Mouse (Mus musculus) embryonic facial prominence, embryonic 12.5 days (tissue): ENCODE measurements around the gene Six3. TPM values are rescaled to one million over a fixed set of nuclear protein-coding genes. Genes with fewer than 3 reads are reported as not detected.

Experiments used
- ATAC-seq: fragments of 200-750 bp; cut with Nextera tagmentation; 2 replicates; pipeline ENCODE4 v1.8.0; 2017; ENCODE audit not compliant: insufficient number of reproducible peaks, insufficient read depth, low FRiP score, low TSS enrichment
- H3K27ac ChIP-seq: fragments of 300-500 bp; sonication (generic); 2 replicates; pipeline ENCODE4 v1.5.1; 2016; ENCODE audit warnings: mild to moderate bottlenecking
- H3K27me3 ChIP-seq: fragments of 300-500 bp; sonication (generic); 2 replicates; pipeline ENCODE4 v1.6.1; 2016; ENCODE audit warnings: mild to moderate bottlenecking, moderate library complexity
- H3K36me3 ChIP-seq: fragments of 300-500 bp; sonication (generic); 2 replicates; pipeline ENCODE4 v1.6.1; 2016; ENCODE audit warnings: mild to moderate bottlenecking
- H3K4me1 ChIP-seq: fragments of 300-500 bp; sonication (generic); 2 replicates; pipeline ENCODE4 v1.6.1; 2016
- H3K4me2 ChIP-seq: fragments of 300-500 bp; sonication (generic); replicated peaks from 2 replicates; pipeline ENCODE4 v1.6.1; 2016; ENCODE audit warnings: mild to moderate bottlenecking, moderate library complexity
- H3K4me3 ChIP-seq: fragments of 300-500 bp; sonication (generic); 2 replicates; pipeline ENCODE4 v1.5.1; 2016; ENCODE audit warnings: mild to moderate bottlenecking
- H3K9ac ChIP-seq: fragments of 300-500 bp; sonication (generic); 2 replicates; pipeline ENCODE4 v1.6.1; 2016; ENCODE audit warnings: mild to moderate bottlenecking, moderate library complexity
- H3K9me3 ChIP-seq: fragments of 300-500 bp; sonication (generic); 2 replicates; pipeline ENCODE4 v1.6.1; 2016; ENCODE audit warnings: mild to moderate bottlenecking, moderate library complexity
- WGBS: fragments of 180-500 bp; shearing (Covaris S2); methylation state at CpG from one replicate; pipeline ENCODE4 v1.1.7; 2016; 5-methylcytosine and 5-hydroxymethylcytosine counted together
- polyA plus RNA-seq: library from polyadenylated mRNA; unstranded; fragments of >200 nt; fragmentation: Nextera tagmentation; extraction: Ambion mirVana; gene quantifications from 2 replicates; pipeline ENCODE4 v1.2.1, GENCODE M21; 2016

Gene Six3
- 8.9 and 9.8 TPM in 2 replicates for polyA plus RNA-seq

DNA sequence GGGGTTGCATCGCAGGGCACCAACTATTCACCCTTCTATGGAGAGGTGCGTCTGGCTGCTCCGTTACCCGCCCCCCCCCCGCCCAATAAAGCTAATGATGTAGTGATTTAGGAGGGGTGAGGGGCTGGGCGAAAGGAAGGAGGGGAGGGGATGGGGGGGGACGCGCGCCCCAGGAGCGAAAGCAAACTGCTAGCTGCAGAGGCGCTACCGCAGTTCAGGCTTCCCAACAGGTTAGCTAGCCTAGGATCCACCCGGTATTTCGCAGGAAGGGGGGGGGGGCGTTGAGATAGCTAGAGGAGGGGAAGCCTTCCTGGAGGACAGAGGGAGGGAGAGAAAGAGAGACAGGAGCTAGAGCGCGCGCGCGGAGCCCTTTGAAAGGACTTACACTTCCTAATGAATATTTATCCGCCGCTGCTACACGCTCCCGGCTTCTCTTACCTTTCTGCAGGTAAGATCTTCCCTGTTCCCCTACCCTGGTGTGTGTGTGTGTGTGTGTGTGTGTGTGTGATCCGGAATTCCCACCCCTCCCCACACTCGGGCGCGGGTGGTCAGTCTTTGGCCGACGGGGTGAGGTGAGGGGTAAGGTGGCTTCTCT lies at the start of gene Six3:
Gene Six3 (plus strand): TSS at position 343 of the 595 bp plus-strand sequence.
- Histone ChIP-seq H3K4me2 (peak within 1 kb of the TSS; percentile 50), H3K4me3 (peak within 1 kb of the TSS; percentile 31), H3K36me3 (no peaks in the 10 kb centered on the region), H3K9ac (peak within 1 kb of the TSS; percentile 27), H3K9me3 (no peaks in the 10 kb centered on the region), H3K27me3 (peaks cover 98% of the 10 kb centered on the region), H3K27ac (0 out of 2 replicates have a peak within 1 kb of the TSS, but pooled peaks have one; percentile 31), H3K4me1 (peaks cover 17% of the 10 kb centered on the region; the same call in 1 of the 2 replicates)
- WGBS = 0% methylated on average over 29 of the region's 30 CpGs
- no peak for ATAC-seq

DNA sequence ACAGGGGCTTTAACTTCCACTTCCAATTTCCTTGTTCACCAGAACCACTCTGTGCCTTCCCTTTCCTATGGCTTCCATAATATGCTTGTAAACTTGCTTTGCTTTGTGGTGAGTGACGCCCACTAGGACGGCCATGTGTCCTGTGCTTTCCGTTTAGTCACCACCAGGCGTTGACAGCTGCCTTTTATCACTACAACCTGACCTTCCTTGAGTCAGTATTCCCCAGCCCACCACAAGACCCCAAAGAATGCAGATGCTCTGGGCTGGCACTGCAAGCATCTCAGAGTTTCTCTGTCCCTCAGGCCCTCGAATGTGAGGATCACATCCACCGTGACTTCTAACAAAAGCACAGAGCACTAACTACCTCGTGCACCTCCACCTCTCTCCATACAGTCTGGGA lies 49.3 kb upstream of the Six3 start:
- no peak overlapping the region for H3K4me2 ChIP-seq
- ATAC-seq = no peak
- no peak overlapping the region for H3K27ac ChIP-seq
- no peak overlapping the region for H3K4me3 ChIP-seq
- 72% methylated on average over 7 of the region's 7 CpGs for WGBS
- no peaks in the 10 kb centered on the region for H3K4me1 ChIP-seq
- H3K27me3 ChIP-seq = no peaks in the 10 kb centered on the region
- no peak overlapping the region for H3K9ac ChIP-seq
- no peaks in the 10 kb centered on the region for H3K36me3 ChIP-seq
- 0 out of 2 replicates have a peak, but pooled peaks cover 6% of the 10 kb centered on the region for H3K9me3 ChIP-seq

DNA sequence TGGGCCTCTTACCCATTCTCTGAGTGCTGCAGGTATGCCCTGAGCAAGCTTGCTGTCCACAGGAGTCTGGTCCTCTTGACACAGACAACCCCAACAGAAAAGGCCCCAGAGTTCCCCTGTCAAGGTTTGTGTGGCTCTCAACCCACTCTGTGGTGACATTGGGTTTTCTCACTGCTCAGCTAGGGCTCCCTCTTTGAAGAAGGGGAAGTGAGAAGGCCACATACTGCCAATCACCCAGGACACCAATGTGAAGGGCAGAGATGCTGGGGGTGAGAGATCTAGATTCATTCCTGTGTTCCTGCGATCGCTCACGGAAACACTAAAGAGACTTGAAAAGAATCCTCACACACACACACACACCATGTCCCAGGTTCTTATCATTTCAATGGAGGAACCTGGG lies 39.4 kb upstream of the Six3 start:
- WGBS = 95% methylated on average over 3 of the region's 3 CpGs

DNA sequence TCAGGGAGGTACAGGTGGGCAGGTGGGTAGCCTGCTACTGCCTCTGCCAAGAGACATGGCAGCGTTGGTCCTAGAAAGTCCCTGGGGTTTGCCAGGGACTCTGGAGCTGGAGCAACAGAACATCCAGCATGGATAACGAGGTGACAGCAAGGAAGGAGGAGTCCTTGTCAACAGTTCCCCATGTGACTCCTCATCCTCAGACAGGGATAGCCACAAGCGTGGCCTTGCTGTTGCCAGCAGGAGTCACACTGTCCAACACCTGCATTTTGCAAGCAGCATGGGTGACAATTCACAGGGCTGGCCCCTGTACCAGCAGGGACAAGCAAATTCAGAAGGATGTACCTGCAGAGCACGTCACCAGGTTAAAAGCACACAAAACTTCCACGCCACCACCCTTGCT lies 35.1 kb upstream of the Six3 start:
- ATAC-seq = no peak

More for the DNA sequence above, 39.4 kb upstream of the Six3 start:
- Histone ChIP-seq H3K36me3 (no peaks in the 10 kb centered on the region), H3K9ac (no peak overlapping the region), H3K4me3 (no peak overlapping the region), H3K27me3 (no peaks in the 10 kb centered on the region; the same call in 1 of the 2 replicates), H3K9me3 (no peaks in the 10 kb centered on the region), H3K4me2 (no peak overlapping the region), H3K4me1 (no peaks in the 10 kb centered on the region), H3K27ac (no peak overlapping the region)
- no peak for ATAC-seq

DNA sequence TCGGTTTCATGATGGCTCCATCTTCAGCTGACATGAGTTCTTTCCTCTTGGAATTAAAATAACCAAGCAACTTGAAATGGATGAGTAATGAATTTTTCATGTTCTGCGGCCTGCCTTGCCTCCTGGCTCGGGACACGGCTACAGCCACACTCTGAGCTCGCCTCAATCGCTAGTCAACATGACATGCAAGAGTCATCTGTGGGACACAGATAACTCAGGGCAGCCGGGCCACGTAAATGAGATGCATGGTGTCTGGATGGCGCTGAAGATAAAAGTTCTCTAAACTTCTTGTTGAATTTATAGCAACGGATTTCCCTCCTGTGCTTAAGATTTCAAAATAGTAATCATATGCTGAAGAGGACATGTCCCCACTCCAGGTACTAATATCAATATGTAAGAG lies 34.1 kb upstream of the Six3 start:
- Histone ChIP-seq H3K4me3 (no peak overlapping the region), H3K9ac (no peak overlapping the region), H3K4me1 (no peaks in the 10 kb centered on the region), H3K27me3 (no peaks in the 10 kb centered on the region), H3K27ac (no peak overlapping the region), H3K4me2 (no peak overlapping the region), H3K9me3 (no peaks in the 10 kb centered on the region), H3K36me3 (no peaks in the 10 kb centered on the region)
- WGBS = 87% methylated on average over 10 of the region's 10 CpGs
- no peak for ATAC-seq

More for the DNA sequence above, 35.1 kb upstream of the Six3 start:
- WGBS = 71% methylated on average over 5 of the region's 5 CpGs
- no peaks in the 10 kb centered on the region for H3K9me3 ChIP-seq
- no peak overlapping the region for H3K9ac ChIP-seq
- H3K4me1 ChIP-seq = no peaks in the 10 kb centered on the region
- H3K36me3 ChIP-seq = no peaks in the 10 kb centered on the region
- no peak overlapping the region for H3K4me3 ChIP-seq
- no peak overlapping the region for H3K27ac ChIP-seq
- no peak overlapping the region for H3K4me2 ChIP-seq
- H3K27me3 ChIP-seq = no peaks in the 10 kb centered on the region

DNA sequence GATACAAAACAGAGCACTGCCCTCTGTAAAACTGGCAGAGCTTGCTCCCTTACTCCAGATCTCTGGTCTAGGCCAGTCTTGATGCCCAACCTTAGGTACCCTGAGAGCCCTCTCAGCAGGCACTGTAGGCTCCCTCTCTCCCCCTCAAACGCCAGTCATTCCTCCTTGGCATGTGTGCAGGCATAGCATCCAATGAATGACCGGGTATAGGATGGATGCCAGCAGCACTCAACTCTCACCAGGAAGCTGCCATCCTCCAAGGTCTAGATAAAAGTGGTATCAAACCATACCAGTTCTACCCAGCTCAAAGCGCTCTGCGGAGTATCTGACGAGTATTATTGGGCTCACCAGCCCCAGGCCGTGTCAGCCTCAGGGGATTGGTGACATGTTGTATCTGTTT lies 33.2 kb upstream of the Six3 start:
- H3K27me3 ChIP-seq = no peaks in the 10 kb centered on the region
- no peak overlapping the region for H3K4me2 ChIP-seq
- H3K4me3 ChIP-seq = no peak overlapping the region
- no peaks in the 10 kb centered on the region for H3K9me3 ChIP-seq
- H3K4me1 ChIP-seq = no peaks in the 10 kb centered on the region
- WGBS = 86% methylated on average over 6 of the region's 6 CpGs
- H3K27ac ChIP-seq = no peak overlapping the region
- H3K36me3 ChIP-seq = no peaks in the 10 kb centered on the region
- no peak overlapping the region for H3K9ac ChIP-seq
- ATAC-seq = no peak

DNA sequence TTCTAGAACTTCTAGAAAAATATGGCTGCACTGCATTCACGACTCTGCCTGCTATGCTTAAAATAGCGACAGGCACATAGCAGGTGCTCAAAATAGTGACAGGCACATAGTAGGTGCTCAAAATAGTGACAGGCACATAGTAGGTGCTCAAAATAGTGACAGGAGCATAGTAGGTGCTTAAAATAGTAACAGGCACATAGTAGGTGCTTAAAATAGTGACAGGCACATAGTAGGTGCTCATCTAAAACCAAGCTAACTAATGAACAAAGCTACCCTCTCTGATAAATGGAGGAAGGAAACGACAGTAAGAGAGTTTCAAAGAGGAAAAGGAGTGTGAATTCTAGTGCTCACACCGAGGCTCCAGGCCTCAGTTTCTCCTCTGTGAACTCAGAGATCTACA lies 29.2 kb upstream of the Six3 start:
- H3K9ac ChIP-seq = no peak overlapping the region
- H3K4me1 ChIP-seq = no peaks in the 10 kb centered on the region
- no peaks in the 10 kb centered on the region for H3K9me3 ChIP-seq
- WGBS = 88% methylated on average over 4 of the region's 4 CpGs
- no peaks in the 10 kb centered on the region for H3K27me3 ChIP-seq
- H3K27ac ChIP-seq = no peak overlapping the region
- no peak for ATAC-seq
- H3K36me3 ChIP-seq = no peaks in the 10 kb centered on the region
- H3K4me3 ChIP-seq = no peak overlapping the region
- H3K4me2 ChIP-seq = no peak overlapping the region

DNA sequence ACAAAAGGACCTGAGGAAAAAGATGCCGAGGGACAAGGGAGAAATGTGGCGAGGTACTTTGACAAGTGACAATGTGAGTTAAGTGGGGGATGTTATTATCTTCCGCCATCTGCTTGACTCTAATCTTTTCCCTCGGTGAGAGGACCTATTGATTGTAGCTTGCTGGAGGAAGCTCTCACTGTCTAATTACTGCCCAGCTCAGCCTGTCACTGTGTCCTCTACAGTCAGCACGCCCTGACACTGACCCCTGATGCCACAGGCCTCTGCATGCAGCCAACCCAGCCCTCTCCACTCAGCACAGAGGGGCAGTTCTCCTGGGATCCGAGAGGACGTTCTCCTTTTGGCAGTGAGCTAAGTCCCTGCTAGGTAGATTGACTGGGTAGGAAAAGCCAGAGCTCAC lies 28.8 kb upstream of the Six3 start:
- Histone ChIP-seq H3K4me3 (no peak overlapping the region), H3K4me2 (no peak overlapping the region), H3K4me1 (no peaks in the 10 kb centered on the region), H3K9ac (no peak overlapping the region), H3K27me3 (no peaks in the 10 kb centered on the region), H3K27ac (no peak overlapping the region), H3K9me3 (no peaks in the 10 kb centered on the region), H3K36me3 (no peaks in the 10 kb centered on the region)
- ATAC-seq = 0 out of 2 replicates have a peak, but pooled peaks have one; percentile 28
- WGBS = 42% methylated on average over 7 of the region's 7 CpGs

DNA sequence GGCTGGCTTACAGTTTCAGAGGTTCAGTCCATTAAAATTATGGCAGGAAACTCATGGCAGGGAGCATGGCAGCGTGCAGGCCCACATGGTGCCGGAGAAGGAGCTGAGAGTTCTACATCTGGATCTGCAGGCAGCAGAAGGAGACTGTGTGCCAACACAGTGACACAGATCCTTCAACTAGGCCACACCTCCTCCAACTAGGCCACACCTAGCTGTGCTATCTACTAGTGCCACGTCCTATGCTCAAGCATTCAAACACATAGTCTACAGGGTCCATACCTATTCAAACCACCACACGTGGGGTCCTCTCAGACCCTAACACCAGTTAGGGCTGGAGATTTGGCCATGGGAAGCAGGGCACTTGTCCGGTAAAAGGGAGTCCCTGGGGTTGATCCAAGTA lies 27.6 kb upstream of the Six3 start:
- Histone ChIP-seq H3K4me3 (no peak overlapping the region), H3K9me3 (no peaks in the 10 kb centered on the region), H3K4me1 (no peaks in the 10 kb centered on the region), H3K27ac (no peak overlapping the region), H3K9ac (no peak overlapping the region), H3K4me2 (no peak overlapping the region), H3K36me3 (no peaks in the 10 kb centered on the region), H3K27me3 (no peaks in the 10 kb centered on the region)
- ATAC-seq = no peak
- 88% methylated on average over 5 of the region's 5 CpGs for WGBS

DNA sequence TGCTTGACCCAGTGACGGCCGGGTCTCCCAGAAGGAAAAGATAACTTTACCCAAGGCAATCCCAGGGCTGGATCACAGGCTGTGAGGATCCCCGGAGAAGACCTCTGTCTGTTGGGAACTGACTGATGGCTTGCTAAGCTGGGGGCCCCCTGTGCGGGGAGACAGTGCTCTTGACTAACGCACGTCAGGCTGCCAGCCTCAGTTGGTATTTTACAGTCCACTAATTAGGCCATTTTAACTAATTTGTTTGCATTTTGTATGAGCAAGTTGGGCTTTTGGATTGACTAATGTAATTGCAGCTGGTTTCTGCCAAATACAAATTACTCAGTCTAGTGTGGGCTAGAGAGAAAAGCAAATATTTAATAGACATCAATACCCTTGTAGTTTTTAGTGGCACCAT lies 21.4 kb upstream of the Six3 start:
- Histone ChIP-seq H3K4me1 (no peaks in the 10 kb centered on the region), H3K4me2 (no peak overlapping the region), H3K9me3 (no peaks in the 10 kb centered on the region), H3K27ac (no peak overlapping the region), H3K4me3 (no peak overlapping the region), H3K36me3 (no peaks in the 10 kb centered on the region), H3K27me3 (peaks cover 2% of the 10 kb centered on the region), H3K9ac (no peak overlapping the region)
- no peak for ATAC-seq
- 72% methylated on average over 6 of the region's 6 CpGs for WGBS

DNA sequence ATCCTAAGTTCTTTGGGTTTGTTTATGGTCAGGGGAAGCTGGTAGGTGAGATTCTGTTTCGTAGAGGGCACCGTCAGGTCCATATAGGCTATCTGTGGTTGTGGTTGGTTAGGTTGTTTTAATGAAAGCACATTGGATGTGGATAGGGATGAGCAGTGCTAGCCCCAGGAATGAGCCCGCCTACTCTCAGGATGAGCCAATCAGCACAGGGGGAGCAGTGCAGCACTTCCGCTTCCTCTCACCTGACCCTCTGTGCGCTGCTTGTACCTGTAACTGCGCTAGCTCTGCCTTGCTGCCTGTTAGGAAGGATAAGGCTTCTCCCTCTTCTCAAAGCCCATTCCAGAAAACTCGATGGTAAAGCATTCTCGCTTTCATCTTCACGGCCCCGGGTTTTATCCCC lies 17.6 kb upstream of the Six3 start:
- Histone ChIP-seq H3K27me3 (peaks cover 13% of the 10 kb centered on the region), H3K4me3 (no peak overlapping the region), H3K9me3 (no peaks in the 10 kb centered on the region), H3K36me3 (no peaks in the 10 kb centered on the region), H3K4me2 (no peak overlapping the region), H3K4me1 (no peaks in the 10 kb centered on the region), H3K27ac (no peak overlapping the region), H3K9ac (no peak overlapping the region)
- 78% methylated on average over 10 of the region's 10 CpGs for WGBS
- no peak for ATAC-seq

DNA sequence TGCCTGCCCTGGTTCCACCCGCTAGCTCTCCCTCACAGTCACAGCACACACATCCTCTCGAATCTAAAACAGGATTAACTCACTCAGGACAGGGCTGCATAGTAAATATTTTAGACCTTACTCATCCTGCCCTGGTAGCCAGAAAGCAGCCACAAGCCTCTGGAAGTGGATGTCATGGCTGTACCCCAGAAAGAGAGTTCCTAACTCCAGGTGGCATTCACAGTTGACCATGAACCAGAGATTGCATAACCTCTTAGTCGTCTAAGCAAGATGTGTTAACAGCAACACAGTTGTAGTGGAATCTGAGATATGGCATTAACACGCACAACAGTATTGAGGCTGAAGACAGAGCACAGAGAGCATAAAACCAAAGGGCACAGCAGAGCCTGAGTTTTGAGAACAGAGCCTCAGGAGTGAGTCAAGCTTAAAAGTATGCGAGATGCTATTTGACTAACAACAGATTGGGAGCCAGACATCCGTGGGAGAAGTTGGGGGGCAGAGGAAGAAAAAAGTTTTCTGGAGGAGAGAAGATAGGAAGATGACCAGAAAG lies 17.0 kb upstream of the Six3 start:
- H3K9me3 ChIP-seq = no peaks in the 10 kb centered on the region
- no peak overlapping the region for H3K9ac ChIP-seq
- no peak overlapping the region for H3K27ac ChIP-seq
- no peak overlapping the region for H3K4me3 ChIP-seq
- ATAC-seq = no peak
- H3K4me1 ChIP-seq = no peaks in the 10 kb centered on the region
- H3K27me3 ChIP-seq = peaks cover 15% of the 10 kb centered on the region
- 61% methylated on average over 6 of the region's 6 CpGs for WGBS
- H3K4me2 ChIP-seq = no peak overlapping the region
- no peaks in the 10 kb centered on the region for H3K36me3 ChIP-seq
